Mouse (Mus musculus): Measurements from ENCODE around the gene Wfikkn1.

Gene Wfikkn1

DNA sequence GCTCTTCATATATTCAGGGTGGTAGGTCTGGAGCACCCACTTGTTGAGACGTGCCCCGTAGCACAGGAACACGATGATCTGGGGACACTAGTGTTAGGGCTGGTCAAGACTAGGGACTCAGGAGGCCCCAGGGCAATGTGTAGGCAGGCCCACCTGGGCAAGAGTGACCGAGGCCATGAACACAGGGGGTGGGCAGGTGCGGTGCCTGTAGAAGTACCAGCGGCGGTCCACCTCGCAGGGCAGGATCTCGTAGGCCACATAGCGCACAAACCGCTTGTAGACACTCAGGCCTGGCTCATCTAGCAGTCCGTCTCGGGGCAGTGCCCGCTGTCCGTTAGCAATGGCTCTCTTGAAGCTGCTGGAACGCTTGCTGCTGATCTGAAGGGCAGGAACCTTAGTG lies 44.8 kb downstream of the Wfikkn1 start:
- no peak for DNase-seq

GRCm38 (mm10) chr17:25835301-25835700 lies 45.4 kb downstream of the Wfikkn1 start:
- no peak for DNase-seq

DNA sequence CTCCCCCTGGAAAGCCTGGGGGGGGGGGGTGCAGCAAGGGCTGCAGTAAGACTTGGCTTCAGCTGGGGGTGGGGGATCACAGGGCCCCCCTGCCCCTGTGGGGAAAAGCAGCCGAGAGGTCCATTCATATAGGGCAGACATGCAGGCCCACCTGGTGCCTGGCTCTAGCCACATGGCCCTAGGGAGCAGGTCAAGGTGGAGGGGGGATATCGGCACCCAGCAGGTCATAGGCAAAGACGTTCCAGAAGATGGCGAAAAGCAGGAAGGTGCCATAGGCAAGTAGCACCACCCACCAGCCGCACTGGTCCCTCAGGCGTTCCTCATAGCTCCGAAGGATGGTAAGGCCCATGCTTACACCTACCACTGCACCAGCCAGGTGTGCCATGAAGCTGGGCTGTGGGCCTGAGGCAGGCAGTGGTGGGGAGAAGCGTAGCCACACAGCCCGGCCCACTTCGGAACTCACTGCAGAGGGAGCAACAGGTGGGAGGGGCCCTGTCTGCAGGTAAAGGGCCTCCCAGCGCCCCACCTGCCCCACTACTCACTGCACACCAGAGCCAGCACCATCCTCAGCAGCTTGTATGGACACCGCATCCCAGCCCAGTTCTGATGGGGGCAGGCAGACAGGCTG lies 45.9 kb downstream of the Wfikkn1 start:
- DNase-seq, result no peak

GRCm38 (mm10) chr17:25833961-25834594 lies 46.6 kb downstream of the Wfikkn1 start:
- peak; percentile 80 to 88 for DNase-seq

GRCm38 (mm10) chr17:25833291-25833663 lies 47.4 kb downstream of the Wfikkn1 start, which contains the start of gene Stub1:
Stub1 (minus strand) TSS chr17:25833404.
- peak; percentile 97 to 98 for DNase-seq

DNA sequence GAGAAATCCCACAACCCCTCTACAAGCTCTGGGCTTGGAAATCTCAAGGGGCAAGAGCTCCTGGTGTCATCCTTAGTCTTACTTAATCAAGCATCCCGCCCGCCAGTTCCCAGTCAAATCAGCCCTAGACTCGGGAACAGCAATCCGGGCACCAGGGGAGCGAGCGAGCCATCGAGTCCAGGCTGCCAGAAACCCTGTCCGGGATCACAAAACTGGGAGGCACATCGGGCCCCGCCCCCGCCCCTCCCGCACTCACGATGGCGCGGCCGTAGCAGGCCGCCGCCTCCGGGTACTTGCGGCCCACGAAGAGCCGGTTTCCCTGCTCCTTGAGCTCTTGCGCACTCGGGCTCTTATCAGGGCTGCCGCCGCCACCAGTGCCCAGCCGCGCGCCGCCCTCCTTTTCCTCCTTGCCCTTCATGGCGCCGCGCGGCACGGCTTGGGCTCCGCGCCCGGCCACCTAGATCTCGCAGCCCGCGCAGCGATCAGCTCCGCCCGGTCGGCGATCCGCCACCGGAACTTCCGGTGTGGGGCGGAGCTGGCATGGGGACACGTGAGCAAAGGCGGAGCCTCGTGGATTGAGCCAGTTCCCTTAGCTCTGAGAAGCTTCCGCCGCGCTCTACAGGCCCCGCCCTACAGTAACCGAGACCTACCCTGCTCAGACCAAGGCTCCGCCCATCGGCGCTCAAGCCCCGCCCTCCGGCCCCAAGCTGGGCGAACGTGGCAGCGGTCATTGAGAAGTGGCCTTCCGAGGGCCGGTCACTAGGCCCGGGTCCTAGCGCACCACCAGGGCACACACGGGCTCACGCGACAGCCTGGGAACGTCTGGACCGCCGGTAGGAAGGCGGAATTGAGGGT lies 48.0 kb downstream of the Wfikkn1 start:
- peak; percentile 100 for DNase-seq

GRCm38 (mm10) chr17:25831451-25832281 lies 49.0 kb downstream of the Wfikkn1 start:
- DNase-seq, result peak; percentile 41 to 49

- DNase-seq, result peak in 1 of 2 experiments; percentile 17
These were observed 49.7 kb downstream of the Wfikkn1 start for GRCm38 (mm10) chr17:25830806-25831431.

DNA sequence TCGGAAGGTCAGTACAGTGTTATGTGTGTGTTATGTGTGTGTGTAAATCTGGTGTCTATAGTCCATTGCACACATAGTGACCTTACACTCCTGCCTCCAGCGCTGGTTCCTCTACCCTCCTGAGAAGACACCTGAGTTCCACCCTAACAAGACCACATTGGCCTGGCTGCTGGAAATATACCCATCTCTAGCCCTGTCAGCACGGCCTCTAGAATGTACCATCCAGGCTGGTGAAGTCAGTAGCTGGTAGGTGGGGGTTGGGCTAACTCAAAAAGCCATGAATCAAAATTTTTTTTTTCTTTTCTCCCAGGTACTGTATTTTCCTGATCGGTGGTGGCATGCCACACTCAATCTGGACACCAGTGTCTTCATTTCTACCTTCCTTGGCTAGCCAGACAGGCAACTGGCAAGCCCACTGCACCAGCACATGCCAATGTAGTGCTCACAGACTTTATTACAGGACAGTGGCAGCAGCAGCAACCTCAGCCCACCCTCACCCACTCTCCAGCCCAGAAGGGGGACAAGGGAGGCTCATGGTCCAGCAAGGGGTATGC lies 50.4 kb downstream of the Wfikkn1 start:
- DNase-seq, result peak in 1 of 2 experiments; percentile 10

DNA sequence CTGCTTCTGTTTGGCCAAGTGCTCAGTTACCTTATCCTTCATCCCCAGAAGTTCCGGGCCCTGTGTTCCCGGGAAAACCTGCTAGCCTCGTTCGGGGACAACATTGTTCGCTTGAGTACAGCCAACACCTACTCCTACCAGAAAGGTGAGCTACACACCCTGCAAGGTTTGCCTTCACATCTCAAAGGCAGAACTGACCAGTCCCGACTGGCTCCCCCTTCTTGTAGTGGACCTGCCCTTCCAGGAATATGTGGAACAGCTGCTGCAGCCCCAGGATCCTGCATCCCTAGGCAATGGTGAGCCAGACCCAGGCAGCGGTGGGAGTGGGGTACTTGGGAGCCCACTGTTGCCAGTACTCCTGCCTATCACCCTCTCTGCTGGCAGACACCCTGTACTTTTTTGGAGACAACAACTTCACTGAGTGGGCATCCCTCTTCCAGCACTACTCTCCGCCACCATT lies 51.1 kb downstream of the Wfikkn1 start:
- peak in 1 of 2 experiments; percentile 15 for DNase-seq

DNA sequence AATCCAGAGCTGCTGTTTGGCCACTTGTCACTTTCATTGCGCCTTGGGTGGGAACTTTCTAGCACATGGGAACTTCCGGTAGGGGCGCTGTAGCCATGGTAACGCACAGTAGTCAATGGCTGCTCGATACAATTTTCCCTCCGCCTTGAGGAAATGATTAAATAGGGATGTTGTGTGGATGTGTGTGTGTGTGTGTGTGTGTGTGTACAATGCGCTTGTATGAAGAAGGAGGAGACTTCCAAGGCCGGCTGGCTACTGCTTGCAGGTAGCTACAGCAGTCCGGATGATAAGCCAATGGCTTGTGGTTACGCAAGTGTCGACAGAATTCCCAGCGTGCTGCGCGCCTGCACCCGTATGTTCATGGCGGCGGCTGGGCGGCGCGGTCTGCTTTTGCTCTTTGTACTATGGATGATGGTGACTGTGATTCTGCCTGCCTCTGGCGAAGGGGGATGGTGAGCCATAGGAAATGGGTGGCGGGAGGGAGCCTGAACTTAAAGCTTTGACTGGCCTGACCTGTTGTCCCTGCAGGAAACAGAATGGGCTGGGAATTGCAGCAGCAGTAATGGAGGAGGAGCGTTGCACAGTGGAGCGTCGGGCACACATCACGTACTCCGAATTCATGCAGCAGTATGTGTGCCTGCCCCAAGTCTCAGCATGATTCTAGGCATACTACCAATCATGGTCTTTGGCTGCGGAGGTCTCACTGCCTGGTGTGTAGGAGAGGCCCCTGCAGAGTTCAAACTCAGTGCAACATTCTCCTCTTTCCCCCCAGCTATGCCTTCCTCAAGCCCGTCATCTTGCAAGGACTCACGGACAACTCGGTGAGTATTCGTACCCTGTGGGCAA lies 51.7 kb downstream of the Wfikkn1 start, which contains the start of gene Jmjd8:
Gene Jmjd8 (plus strand): TSS at position 156 of the 846 bp plus-strand sequence.
- DNase-seq, result peak; percentile 77 to 85

DNA sequence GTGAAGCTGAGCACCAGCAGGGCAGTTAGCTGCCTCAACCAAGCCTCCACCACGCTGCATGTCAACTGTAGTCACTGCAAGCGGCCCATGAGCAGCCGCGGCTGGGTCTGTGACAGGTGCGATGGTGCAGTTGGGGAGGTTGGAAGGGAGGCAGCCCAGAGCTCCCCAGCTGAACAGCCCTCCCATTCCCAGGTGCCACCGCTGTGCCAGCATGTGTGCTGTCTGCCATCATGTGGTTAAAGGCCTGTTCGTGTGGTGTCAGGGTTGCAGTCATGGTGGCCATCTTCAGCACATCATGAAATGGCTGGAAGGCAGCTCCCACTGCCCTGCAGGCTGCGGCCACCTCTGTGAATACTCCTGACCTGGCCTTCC lies 52.4 kb downstream of the Wfikkn1 start:
- DNase-seq, result no peak
